Mouse (Mus musculus): ENCODE measurements around the gene Glycam1.

Gene Glycam1

GRCm38 (mm10) chr15:103518600-103519385 lies 46.1 kb downstream of the Glycam1 start:
- no peak for DNase-seq

DNA sequence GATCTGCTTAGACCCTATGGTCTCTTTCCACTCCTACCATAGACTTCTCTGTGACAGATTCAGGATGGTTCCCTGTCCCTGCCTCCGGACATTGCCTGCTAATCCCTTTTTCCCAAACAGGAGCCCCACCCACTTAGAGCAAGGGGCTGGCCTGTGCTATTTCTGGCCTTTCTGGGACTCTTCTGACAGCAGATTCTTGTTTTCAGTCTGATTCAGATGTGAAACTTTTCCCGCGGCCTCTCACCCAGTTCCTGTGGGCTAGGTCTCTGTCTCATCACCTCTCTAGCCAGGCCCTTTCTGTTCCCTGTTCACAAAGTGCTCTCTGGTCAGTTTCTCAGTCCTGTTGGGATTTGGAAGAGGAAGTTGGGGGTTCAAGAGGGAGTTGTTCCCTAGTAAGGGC lies 50.0 kb downstream of the Glycam1 start:
- no peak for DNase-seq

DNA sequence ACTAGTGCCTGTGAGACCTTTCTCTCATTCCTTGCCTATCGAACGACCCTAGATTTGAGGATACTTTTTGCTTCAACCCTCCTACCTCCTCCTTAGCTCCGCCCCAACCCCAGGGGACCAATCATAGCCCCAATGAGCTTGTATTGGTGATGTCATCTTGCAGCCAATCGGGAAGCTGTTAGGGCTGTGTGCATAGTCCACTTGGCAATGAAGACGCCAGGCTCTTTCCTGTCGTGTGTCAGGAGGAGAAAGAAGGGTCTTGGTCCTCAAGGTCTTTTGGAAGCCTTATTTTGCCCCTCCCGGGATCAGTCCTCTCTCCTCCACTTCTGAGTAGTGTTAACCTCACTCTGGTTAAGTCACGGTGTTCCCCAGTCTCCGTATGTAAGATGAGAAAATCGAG lies 50.8 kb downstream of the Glycam1 start:
- peak; percentile 24 to 38 for DNase-seq

DNA sequence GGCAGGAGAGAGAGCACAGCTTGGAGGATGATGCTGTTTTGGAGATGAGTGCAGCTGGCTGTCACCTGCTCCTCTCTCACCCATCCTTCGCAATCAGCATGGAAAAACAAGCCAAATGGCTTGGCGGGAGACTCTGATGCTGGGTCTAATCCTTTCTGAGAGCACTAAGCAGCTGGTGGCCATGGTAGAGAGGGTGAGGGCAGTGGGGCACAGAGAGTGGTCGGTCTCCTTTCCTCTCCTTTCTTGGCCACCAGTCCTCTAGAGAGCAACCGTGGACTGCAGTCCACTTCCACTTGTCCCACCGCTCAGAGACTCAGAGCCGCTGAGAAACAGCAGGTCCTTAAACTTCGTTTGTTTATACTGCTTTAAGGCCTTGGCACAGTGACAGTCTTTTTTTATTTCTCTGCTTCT lies 51.3 kb downstream of the Glycam1 start:
- no peak for DNase-seq

Data from thymus, adult 18-20 months (tissue).